Mouse (Mus musculus) liver, adult 2 months (tissue): ENCODE data around the gene Mroh3. TPM values are rescaled to one million over a fixed set of nuclear protein-coding genes. Genes with fewer than 3 reads are reported as not detected.

Source experiments
- DNase-seq: peaks from one replicate; pipeline ENCODE4 v3.0.0-alpha.2; 2011; ENCODE audit warnings: low read depth, low spot score; ENCODE audit errors: extremely low read depth
- H3K27ac ChIP-seq: fragments of 200-500 bp; replicated peaks from 2 replicates; pipeline ENCODE4 v1.5.1; 2012; ENCODE audit warnings: low read depth, mild to moderate bottlenecking, control low read depth, inconsistent platforms, low read length; ENCODE audit not compliant: insufficient read depth
- H3K27me3 ChIP-seq: fragments of 200-500 bp; 2 replicates; pipeline ENCODE4 v1.6.1; 2012; ENCODE audit warnings: mild to moderate bottlenecking, moderate library complexity, low read length, inconsistent platforms; ENCODE audit not compliant: control insufficient read depth, insufficient read depth
- H3K36me3 ChIP-seq: fragments of 200-500 bp; 2 replicates; pipeline ENCODE4 v1.6.1; 2012; ENCODE audit warnings: low read length, inconsistent platforms; ENCODE audit not compliant: control insufficient read depth, insufficient read depth
- H3K4me1 ChIP-seq: fragments of 200-500 bp; 2 replicates; pipeline ENCODE4 v1.6.1; 2011; ENCODE audit warnings: low read length; ENCODE audit not compliant: control insufficient read depth, insufficient read depth
- H3K4me3 ChIP-seq: fragments of 200-500 bp; 2 replicates; pipeline ENCODE4 v1.5.1; 2011; ENCODE audit warnings: low read depth, mild to moderate bottlenecking, control low read depth, low read length, moderate library complexity; ENCODE audit not compliant: insufficient read depth
- H3K79me2 ChIP-seq: fragments of 200-500 bp; 2 replicates; pipeline ENCODE4 v1.6.1; 2012; ENCODE audit warnings: inconsistent platforms, mild to moderate bottlenecking, low read length, moderate library complexity; ENCODE audit not compliant: control insufficient read depth, insufficient read depth
- H3K9ac ChIP-seq: fragments of 200-500 bp; 2 replicates; pipeline ENCODE4 v1.6.1; 2012; ENCODE audit warnings: low read depth, mild to moderate bottlenecking, control low read depth, inconsistent platforms, low read length
- CTCF ChIP-seq: fragments of 200-500 bp; IDR thresholded peaks from 2 replicates; pipeline ENCODE4 v1.5.1; 2011; ENCODE audit warnings: low read depth, low read length, control low read depth
- POLR2A ChIP-seq: fragments of 200-500 bp; IDR thresholded peaks from 2 replicates; pipeline ENCODE4 v1.6.1; 2011; ENCODE audit warnings: low read length, control low read depth; ENCODE audit not compliant: insufficient read depth; ENCODE audit errors: extremely low read depth
- WGBS: fragments of 180-500 bp; shearing (Covaris S2); methylation state at CpG from one replicate; pipeline ENCODE4 v1.1.7; 2018; 5-methylcytosine and 5-hydroxymethylcytosine counted together
- polyA plus RNA-seq: library from polyadenylated mRNA; depleted of rRNA; stranded (reverse); fragments of >200 nt; gene quantifications from 2 replicates; pipeline ENCODE4 v1.2.3, GENCODE M21; 2012
- total RNA-seq: library from RNA; depleted of rRNA; stranded (reverse); fragments of >200 nt; gene quantifications from 2 replicates; pipeline ENCODE4 v1.2.3, GENCODE M21; 2014

Gene Mroh3
- total and polyA plus RNA-seq, 2 experiments, result not detected

- DNase-seq, result no peak
- Histone ChIP-seq H3K79me2 (no peaks in the 10 kb centered on the region), H3K27me3 (no peaks in the 10 kb centered on the region), H3K4me3 (no peak overlapping the region), H3K4me1 (no peaks in the 10 kb centered on the region), H3K9ac (no peak overlapping the region), H3K36me3 (no peaks in the 10 kb centered on the region), H3K27ac (no peak overlapping the region)
- 87% methylated on average over 7 of the region's 7 CpGs for WGBS
- no peak for TF ChIP-seq POLR2A
- TF ChIP-seq CTCF, result no peak
Measured at GRCm38 (mm10) chr1:136241801-136242200, 29.2 kb upstream of the Mroh3 start.

GRCm38 (mm10) chr1:136238495-136238894, 25.9 kb upstream of the Mroh3 start:
- no peaks in the 10 kb centered on the region for H3K36me3 ChIP-seq
- H3K9ac ChIP-seq, result no peak overlapping the region
- H3K27ac ChIP-seq, result no peak overlapping the region
- WGBS, result 92% methylated on average over 4 of the region's 4 CpGs
- TF ChIP-seq POLR2A (no peak), CTCF (no peak)
- H3K4me1 ChIP-seq, result peaks cover 7% of the 10 kb centered on the region
- H3K79me2 ChIP-seq, result no peaks in the 10 kb centered on the region
- 0 out of 2 replicates have a peak, but pooled peaks cover 3% of the 10 kb centered on the region for H3K27me3 ChIP-seq
- no peak for DNase-seq
- H3K4me3 ChIP-seq, result no peak overlapping the region

DNA sequence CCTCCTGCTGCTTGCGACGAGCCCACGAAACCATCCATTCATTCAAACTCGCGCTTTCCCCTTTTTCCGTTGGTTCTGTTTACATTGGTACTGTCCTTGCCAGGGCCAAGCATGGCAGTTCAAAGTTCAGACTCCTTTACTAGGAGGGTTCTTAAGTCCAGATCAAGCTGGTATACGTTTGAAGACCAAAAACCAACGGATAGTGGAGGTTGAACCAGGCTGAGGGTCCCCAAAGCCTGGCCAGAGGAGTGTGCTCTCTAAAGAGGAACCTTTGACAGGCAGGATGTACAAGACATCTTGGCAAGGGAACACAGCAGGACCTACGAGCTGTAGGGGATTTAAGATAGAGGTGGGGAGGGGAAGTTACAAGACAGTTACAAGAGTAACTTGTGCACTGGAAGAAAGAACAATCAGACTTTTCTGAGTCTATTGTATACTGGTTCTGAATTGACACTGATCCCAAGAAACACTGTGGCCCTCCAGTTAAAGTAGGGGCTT, 22.0 kb upstream of the Mroh3 start:
- Histone ChIP-seq H3K36me3 (no peaks in the 10 kb centered on the region), H3K79me2 (no peaks in the 10 kb centered on the region), H3K4me3 (peak overlapping the region; percentile 55; the same call in 1 of the 2 replicates), H3K27ac (no peak overlapping the region), H3K4me1 (peaks cover 7% of the 10 kb centered on the region), H3K27me3 (0 out of 2 replicates have a peak, but pooled peaks cover 3% of the 10 kb centered on the region), H3K9ac (peak overlapping the region; percentile 44; the same call in 1 of the 2 replicates)
- WGBS, result 3% methylated on average over 9 of the region's 9 CpGs
- peak; percentile 54; the same call in 1 of the 2 replicates for TF ChIP-seq CTCF
- no peak for TF ChIP-seq POLR2A
- DNase-seq, result peak; percentile 76

DNA sequence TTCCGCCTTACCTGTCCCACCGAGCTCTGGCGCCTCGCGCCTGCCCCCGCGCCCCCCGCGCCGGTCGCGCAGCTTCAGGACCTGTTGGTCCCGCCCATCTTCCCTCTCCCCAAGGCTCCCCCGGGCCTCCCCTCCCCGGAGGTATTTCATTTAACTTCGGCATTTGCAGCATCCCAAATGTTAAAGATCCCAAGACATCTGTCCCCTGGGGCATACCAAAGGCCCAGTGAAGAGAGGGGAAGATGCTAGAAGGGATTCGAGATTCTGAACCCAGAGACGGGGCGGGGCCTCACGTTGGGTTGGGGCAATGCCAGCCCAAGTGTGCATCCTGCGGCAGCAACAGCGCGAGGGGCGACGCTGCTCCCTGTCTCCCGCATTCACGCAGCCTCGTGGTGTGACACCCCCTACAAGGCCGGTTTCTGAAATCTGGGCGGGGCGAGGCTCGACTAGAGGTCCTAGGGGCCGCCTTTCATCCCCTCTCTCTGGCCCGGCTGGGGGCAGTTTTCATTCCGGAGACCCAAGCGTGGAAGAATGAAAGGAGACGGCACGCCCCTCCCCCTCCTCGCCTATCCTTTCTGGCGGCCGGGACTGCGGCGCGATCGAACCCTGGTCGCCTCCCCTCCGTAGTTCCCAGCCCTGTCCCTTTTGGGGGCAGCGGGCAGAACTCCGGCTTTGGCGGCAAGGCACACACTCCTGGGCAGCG, 21.4 kb upstream of the Mroh3 start, which contains the start of gene Inava:
Gene Inava (minus strand): TSS at position 373 of the 703 bp plus-strand sequence.
- Histone ChIP-seq H3K4me3 (peak within 1 kb of the TSS; percentile 55; the same call in 1 of the 2 replicates), H3K27me3 (0 out of 2 replicates have a peak, but pooled peaks cover 3% of the 10 kb centered on the region), H3K9ac (peak within 1 kb of the TSS; percentile 66), H3K4me1 (peaks cover 9% of the 10 kb centered on the region), H3K36me3 (no peaks in the 10 kb centered on the region), H3K27ac (no peak within 1 kb of the TSS), H3K79me2 (no peaks in the 10 kb centered on the region)
- WGBS, result 2% methylated on average over 51 of the region's 51 CpGs
- DNase-seq, result peak; percentile 6
- TF ChIP-seq POLR2A (no peak), CTCF (no peak; the same call in 1 of the 2 replicates)

DNA sequence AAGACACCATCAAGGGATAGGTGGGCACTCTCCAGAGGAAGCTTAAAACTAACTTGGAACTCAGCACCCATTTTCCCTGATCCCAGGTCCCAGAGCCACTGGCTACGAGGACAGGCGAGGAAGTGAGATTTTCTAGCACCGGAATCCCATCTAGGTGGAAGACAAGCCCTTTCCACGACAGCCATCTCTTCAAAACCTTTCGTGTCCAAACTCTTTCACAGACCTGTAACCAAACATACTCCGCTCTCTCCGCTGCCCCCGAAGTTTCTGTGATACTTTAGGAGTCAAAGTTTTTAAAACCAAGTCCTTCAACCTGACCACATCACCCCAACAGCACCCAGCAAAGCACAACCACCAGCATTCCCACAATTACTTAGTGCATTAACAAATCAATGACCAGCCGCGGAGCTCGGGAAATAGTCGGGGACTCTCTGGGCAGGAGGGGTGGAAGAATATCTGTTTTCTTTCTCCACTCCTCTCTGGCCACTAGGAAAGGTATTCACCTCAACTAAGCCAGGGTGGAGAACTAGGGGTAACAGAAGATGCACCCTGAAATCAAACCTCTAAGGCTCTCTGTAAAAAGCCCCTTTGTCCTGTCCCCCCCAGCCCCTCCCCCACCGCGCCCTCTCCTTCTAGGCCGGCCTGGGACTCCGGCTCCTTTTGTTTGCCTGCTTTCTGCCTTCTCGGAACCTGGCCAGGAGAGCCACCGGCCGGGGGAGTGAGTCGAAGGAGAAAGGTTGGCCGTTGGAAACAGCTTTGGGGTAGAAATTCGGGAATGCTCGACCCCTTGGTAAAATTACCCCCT, 20.6 kb upstream of the Mroh3 start:
- no peak for TF ChIP-seq CTCF
- TF ChIP-seq POLR2A, result no peak
- Histone ChIP-seq H3K27me3 (0 out of 2 replicates have a peak, but pooled peaks cover 3% of the 10 kb centered on the region), H3K4me3 (no peak overlapping the region), H3K9ac (no peak overlapping the region), H3K27ac (no peak overlapping the region), H3K79me2 (no peaks in the 10 kb centered on the region), H3K36me3 (no peaks in the 10 kb centered on the region), H3K4me1 (peaks cover 13% of the 10 kb centered on the region)
- no peak for DNase-seq
- WGBS, result 19% methylated on average over 23 of the region's 23 CpGs
